ENCODE assay signal across 1 mouse cellular context in the genomic region with DNA sequence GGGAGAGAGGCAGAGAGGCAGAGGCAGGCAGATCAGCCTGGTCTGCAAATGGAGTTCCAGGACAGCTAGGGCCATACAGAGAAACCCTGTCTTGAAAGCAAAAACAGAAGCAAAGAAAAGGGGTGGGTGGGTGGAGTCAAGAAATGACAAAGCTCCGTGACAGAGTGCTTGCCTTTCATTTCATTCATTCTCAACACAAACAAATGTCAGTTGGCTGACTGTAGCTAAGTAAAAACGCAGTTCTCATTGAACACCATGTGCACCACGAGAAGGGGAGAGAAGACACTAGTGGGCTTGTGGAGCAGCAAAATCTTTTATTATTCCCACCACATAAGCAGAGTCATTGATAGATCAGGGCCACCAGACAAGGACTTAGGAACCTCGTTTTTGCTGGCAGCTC.
A peak's percentile ranks its signal among the peaks of the same experiment; 100 is the strongest.
TF ChIP-seq lines count a peak whose summit lies in the region.

No protein-coding gene starts in this region.

TF ChIP-seq in MEL, 35 proteins besides CTCF, POLR2A, EP300 and RAD21:
- TF ChIP-seq ELF1 (IDR thresholded peaks at IDR 0.05; ENCODE audit: low read depth, low read length) = no peak
- TF ChIP-seq USF2 (IDR thresholded peaks at IDR 0.05; ENCODE audit: borderline replicate concordance in 1 of 2, insufficient read depth in 1 of 2, low read depth in 1 of 2, low read length in 2 of 2) = no peak
- TF ChIP-seq SMC3 (IDR thresholded peaks at IDR 0.05; ENCODE audit: low read depth, low read length) = no peak
- no peak for TF ChIP-seq ZMIZ1 (IDR thresholded peaks at IDR 0.05; ENCODE audit: low read depth, low read length)
- no peak for TF ChIP-seq HCFC1 (IDR thresholded peaks at IDR 0.05; ENCODE audit: low read depth, low read length)
- no peak for TF ChIP-seq USF1 (IDR thresholded peaks at IDR 0.05; ENCODE audit: low read depth, low read length)
- no peak for TF ChIP-seq MAZ (IDR thresholded peaks at IDR 0.05; ENCODE audit: low read depth, low read length)
- peak; percentile 62; the same call in 1 of the 2 replicates for TF ChIP-seq MAX (IDR thresholded peaks at IDR 0.05; ENCODE audit: low read length)
- TF ChIP-seq JUND (IDR thresholded peaks at IDR 0.05; ENCODE audit: low read depth, low read length) = 0 out of 2 replicates have a peak, but pooled peaks have one; percentile 52
- peak; percentile 27 for TF ChIP-seq NELFE (IDR thresholded peaks at IDR 0.05; ENCODE audit: low read depth, low read length)
- no peak for TF ChIP-seq ETS1 (IDR thresholded peaks at IDR 0.05; ENCODE audit: low read depth, low read length)
- peak; percentile 56 for TF ChIP-seq SIN3A (IDR thresholded peaks at IDR 0.05; ENCODE audit: low read length)
- no peak for TF ChIP-seq ZC3H11A (IDR thresholded peaks at IDR 0.05; ENCODE audit: low read depth, low read length)
- TF ChIP-seq TBP (IDR thresholded peaks at IDR 0.05; ENCODE audit: low read depth, low read length) = peak; percentile 37; the same call in 1 of the 2 replicates
- TF ChIP-seq MXI1 (IDR thresholded peaks at IDR 0.05; ENCODE audit: low read depth, low read length) = peak; percentile 87
- TF ChIP-seq CHD1 (IDR thresholded peaks at IDR 0.05; ENCODE audit: low read depth, low read length) = no peak
- TF ChIP-seq GATA1 (IDR thresholded peaks at IDR 0.05; ENCODE audit: low read depth, low read length) = no peak
